Mouse (Mus musculus) thymus, postnatal 14 days (tissue): ENCODE data around the gene Catip.

Source experiments
- DNase-seq: peaks from one replicate; pipeline ENCODE4 v3.0.0; 2021

The Catip gene

GRCm38 (mm10) chr1:74401015-74401702 is 39.3 kb downstream of the Catip start:
- no peak for DNase-seq

- DNase-seq = no peak
These were observed 42.3 kb downstream of the Catip start for GRCm38 (mm10) chr1:74404206-74404605.

- no peak for DNase-seq
These were observed 46.9 kb downstream of the Catip start, which contains the start of gene Vil1 for GRCm38 (mm10) chr1:74408589-74409504. TSS of gene Vil1 (plus strand) at chr1:74409376.

GRCm38 (mm10) chr1:74411753-74412325 is 49.9 kb downstream of the Catip start:
- DNase-seq = no peak

- no peak for DNase-seq
These were observed 50.8 kb downstream of the Catip start for GRCm38 (mm10) chr1:74412711-74413110.

- peak; percentile 33 for DNase-seq
These were observed 53.2 kb downstream of the Catip start for GRCm38 (mm10) chr1:74415143-74415542.
